Mouse (Mus musculus): ENCODE measurements around the gene Rwdd1. TPM values are rescaled to one million over a fixed set of nuclear protein-coding genes. Genes with fewer than 3 reads are reported as not detected.
"Not testable (repeated sequence)": the region's sequence is repeated elsewhere in the genome, so short reads cannot be mapped to it uniquely, and the experiment has no call there.

The Rwdd1 gene
- 100 to 1,000 TPM in 1 of 2 experiments, 10 to 100 TPM in 1; 89.7 to 101 TPM for total RNA-seq (2021)

DNA sequence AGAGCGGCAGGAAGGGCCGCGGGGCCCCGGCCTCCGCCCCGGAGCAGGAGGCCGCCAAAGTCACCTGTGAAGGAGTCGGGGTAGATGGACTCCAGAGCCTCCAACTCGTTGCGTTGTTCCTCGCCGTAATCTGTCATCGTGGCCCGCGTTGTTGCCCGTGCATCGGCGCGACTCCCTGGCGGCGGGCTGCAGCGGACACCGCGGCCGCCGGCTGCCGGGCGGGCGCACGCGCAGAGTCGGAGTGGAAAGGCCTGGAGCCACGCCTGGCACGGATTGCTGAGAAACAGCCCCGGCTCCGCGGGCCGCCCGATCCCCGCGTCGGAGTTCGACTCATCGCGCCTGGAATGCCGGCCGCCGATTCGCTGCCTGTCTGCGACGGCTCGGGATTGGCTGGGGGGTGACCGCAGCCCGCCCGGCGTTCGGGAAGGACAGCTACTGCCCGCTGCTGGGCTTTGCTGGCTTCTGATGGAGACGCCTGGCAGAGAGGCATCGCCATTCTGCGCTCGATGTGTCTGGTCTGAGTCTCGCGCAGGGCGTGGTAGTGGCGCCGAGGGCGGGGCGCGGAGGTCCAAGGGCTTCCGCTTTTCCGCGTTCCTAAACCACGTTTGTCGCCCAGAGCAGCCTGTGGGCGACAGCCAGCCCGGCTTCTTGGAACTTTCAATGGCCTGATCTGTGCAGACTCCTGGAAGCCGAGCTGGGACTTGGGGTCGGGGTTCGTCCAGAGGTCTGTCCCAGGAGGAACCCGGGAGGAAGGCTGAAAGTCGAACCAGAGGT lies at the start of gene Rwdd1:
Rwdd1 (minus strand) TSS at position 323 of the 774 bp plus-strand sequence.
- intact Hi-C loops (cut with DNase I), result loop anchor here (1.0 to 5.0 kb wide), 3 partner anchors 188 to 278 kb away; partner anchors contain the start of genes Dse, Tspyl1 and Tspyl4
- DNase-seq (ENCODE audit: low spot score in 2 of 2), result peak; percentile 98 to 99

- intact Hi-C loops (cut with DNase I), result no loop called here
- no peak for DNase-seq (ENCODE audit: low spot score in 2 of 2)
These were observed 47.2 kb upstream of the Rwdd1 start for GRCm38 (mm10) chr10:34066591-34066990.

- intact Hi-C loops (cut with DNase I), result no loop called here
- no peak for DNase-seq (ENCODE audit: low spot score in 2 of 2)
These were observed 34.6 kb upstream of the Rwdd1 start for GRCm38 (mm10) chr10:34053987-34054386.

DNA sequence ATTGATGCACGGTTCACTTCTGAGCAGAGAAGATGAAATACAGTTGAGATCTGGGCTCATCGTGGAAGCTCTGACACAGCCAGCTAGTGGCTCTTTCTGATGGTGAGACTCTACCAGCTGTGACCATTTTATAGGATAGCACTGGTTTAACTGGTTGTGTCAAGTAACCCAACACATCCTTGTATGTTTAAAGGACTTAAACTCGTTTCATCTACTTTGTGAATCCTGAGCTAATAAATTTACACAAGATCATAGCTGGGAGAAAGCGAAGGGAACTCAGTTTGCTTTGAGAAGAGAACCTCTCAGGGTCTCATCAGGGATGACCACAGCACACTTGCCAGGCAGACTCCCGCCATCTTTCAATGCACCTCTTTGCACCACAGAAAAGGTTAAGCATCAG lies 24.8 kb upstream of the Rwdd1 start, which contains the start of gene Calhm4:
Calhm4 (minus strand) TSS at position 101 of the 400 bp plus-strand sequence.
- no peak for DNase-seq (ENCODE audit: low spot score in 2 of 2)
- intact Hi-C loops (cut with DNase I), result no loop called here

DNA sequence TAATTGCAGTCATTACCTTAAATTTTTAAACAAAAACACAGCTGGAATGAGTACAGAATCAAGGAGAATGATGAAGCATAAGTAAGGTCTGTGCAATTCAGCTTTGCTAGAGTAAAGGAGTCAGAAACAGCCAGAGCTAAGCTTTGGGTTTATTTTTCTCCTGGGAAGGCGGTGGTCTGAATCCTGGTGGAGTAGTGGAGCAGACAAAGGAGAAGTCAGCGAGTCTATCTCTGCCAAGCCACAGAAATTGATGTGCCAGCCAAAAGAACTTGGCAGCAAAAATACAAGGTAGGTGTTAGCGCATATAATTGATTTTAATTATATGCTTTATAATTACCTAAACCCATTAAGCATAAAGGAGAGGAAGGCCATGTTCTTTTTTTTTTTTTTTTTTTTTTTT lies 18.0 kb upstream of the Rwdd1 start, which contains the start of gene Trappc3l:
Trappc3l (plus strand) TSS at position 197 of the 400 bp plus-strand sequence.
- no peak for DNase-seq (ENCODE audit: low spot score in 2 of 2)
- intact Hi-C loops (cut with DNase I), result loop anchor here (5.0 kb wide), 1 partner anchor 60 kb away; the partner anchor contains the start of gene Calhm5

GRCm38 (mm10) chr10:34036587-34036986 lies 17.2 kb upstream of the Rwdd1 start:
- peak in 1 of 2 experiments; percentile 61 for DNase-seq (ENCODE audit: low spot score in 2 of 2)
- intact Hi-C loops (cut with DNase I), result loop anchor here (1.0 to 5.0 kb wide), 3 partner anchors 61 to 292 kb away; partner anchors contain the start of gene Calhm5

DNA sequence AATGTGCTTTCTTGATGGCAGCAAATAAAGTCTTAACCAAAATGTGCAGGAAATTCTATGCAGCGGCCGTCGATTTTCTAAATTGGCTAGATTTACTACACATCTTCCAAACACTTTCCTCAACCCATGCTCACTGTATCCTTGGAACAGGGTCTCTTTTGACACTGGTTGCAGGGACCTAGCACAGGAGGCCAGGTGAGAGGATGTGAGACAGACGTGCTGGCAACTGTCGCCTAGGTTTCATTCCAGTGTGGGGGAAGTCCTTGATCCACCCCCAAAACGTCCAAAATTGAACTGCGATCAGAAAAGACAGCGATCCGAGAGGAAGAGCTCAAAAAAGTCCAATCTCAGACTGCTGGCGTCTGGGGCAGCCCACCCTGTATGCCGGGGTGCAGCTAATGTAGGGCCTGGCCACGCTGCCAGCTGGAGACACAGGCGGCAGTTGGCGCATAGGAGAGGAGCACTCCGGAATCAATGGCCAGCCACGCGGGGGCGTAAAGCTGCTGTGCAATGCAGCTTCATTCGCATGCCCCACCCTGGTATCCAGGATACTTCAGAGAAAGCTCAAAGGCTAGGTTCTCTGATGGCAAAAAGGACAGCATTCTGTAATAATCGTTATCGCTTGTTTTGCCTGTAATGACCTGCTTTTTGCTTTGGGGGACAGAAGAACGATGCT lies 14.3 kb upstream of the Rwdd1 start:
- DNase-seq (ENCODE audit: low spot score in 2 of 2), result peak; percentile 71 to 79
- intact Hi-C loops (cut with DNase I), result no loop called here

- no peak for DNase-seq (ENCODE audit: low spot score in 2 of 2)
- intact Hi-C loops (cut with DNase I), result no loop called here
These were observed 10.9 kb upstream of the Rwdd1 start for GRCm38 (mm10) chr10:34030322-34030721.

- DNase-seq (ENCODE audit: low spot score in 2 of 2), result peak in 1 of 2 experiments; percentile 27
- intact Hi-C loops (cut with DNase I), result loop anchor here (1.0 to 5.0 kb wide), 3 partner anchors 188 to 278 kb away; partner anchors contain the start of genes Dse, Tspyl1 and Tspyl4
These were observed 600 bp downstream of the Rwdd1 start for GRCm38 (mm10) chr10:34018746-34019301.

DNA sequence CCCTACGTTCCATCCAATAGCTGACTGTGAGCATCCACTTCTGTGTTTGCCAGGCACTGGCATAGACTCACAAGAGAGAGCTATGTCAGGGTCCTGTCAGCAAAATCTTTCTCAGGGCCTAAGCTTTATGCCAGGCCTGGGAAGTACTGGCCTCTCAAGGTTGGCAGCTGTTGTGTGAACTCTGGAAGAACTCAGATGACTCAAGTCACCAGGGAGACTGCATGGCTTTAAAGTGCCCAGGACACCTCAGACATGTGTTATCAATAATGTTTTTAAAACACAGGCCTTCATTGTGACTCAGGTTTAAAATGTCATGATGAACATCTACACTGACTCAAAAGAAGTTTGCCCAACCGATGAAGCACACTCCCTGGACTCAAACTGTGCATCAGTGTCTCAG lies 6.2 kb downstream of the Rwdd1 start:
- DNase-seq (ENCODE audit: low spot score in 2 of 2), result no peak

DNA sequence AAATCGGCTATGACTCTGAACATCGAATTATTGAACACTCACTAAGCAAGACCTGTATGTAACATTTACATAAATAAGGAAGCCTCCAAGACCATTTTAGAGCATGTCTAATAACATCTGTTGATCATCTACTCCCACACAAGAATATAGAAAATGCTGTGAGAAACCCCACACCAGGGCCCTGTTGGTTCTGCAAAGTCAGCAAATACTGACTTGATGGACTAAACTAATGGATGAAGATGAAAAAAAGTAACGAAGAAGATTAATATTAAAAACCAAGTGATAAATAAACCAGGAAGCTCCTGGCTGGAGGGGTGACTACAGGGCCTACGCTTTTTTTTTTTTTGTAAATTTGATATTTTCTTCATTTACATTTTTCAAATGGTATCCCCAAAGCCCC lies 6.8 kb downstream of the Rwdd1 start:
- no peak for DNase-seq (ENCODE audit: low spot score in 2 of 2)
- intact Hi-C loops (cut with DNase I), result no loop called here

More for the DNA sequence above, 6.2 kb downstream of the Rwdd1 start:
- intact Hi-C loops (cut with DNase I), result no loop called here

GRCm38 (mm10) chr10:33998397-33998796 lies 21.0 kb downstream of the Rwdd1 start:
- intact Hi-C loops (cut with DNase I), result no loop called here

GRCm38 (mm10) chr10:33996686-33997085 lies 22.7 kb downstream of the Rwdd1 start:
- intact Hi-C loops (cut with DNase I), result not testable (repeated sequence)
- peak in 1 of 2 experiments; percentile 15 for DNase-seq (ENCODE audit: low spot score in 2 of 2)

More at GRCm38 (mm10) chr10:33998397-33998796, 21.0 kb downstream of the Rwdd1 start:
- no peak for DNase-seq (ENCODE audit: low spot score in 2 of 2)

GRCm38 (mm10) chr10:33986771-33987170 lies 32.7 kb downstream of the Rwdd1 start:
- peak; percentile 78 to 85 for DNase-seq (ENCODE audit: low spot score in 2 of 2)
- intact Hi-C loops (cut with DNase I), result loop anchor here (2.0 kb wide), 1 partner anchor 340 kb away; no protein-coding TSS in a partner anchor

DNA sequence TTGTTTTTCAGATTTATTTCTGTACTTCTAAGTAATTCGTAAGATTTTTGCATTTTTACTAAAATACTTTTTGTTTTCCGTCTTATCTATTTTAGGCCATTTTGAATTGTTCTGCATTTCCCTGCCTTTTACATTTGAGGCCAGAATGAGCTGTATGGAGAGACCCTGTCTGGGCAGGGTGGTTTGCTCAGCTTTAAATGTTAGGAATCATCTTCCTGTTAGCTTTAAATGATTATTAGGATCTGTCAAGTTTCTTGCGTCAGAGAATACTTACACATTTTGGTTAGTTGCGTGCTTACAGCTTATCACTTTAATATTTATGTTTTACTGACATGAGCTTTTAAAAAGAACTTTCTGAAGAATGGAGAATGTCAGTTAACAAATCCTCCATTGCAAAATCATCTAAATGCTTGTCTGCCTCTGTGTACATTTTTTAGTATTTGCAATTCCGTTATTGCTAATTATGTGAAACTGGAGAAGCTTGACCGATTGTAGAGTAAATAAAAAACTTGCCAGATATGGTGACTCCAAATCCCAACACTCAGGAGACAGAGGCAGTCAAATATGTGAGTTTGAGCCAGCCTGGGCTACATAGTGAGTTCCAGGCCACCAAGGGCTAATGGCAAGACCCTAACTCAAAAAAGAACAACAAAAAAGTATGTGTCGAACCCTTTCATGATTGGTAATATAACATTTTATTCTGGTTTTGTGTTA lies 44.5 kb downstream of the Rwdd1 start:
- DNase-seq (ENCODE audit: low spot score in 2 of 2), result no peak
- intact Hi-C loops (cut with DNase I), result no loop called here

GRCm38 (mm10) chr10:33952509-33952908 lies 66.9 kb downstream of the Rwdd1 start:
- intact Hi-C loops (cut with DNase I), result no loop called here
- no peak for DNase-seq (ENCODE audit: low spot score in 2 of 2)

DNA sequence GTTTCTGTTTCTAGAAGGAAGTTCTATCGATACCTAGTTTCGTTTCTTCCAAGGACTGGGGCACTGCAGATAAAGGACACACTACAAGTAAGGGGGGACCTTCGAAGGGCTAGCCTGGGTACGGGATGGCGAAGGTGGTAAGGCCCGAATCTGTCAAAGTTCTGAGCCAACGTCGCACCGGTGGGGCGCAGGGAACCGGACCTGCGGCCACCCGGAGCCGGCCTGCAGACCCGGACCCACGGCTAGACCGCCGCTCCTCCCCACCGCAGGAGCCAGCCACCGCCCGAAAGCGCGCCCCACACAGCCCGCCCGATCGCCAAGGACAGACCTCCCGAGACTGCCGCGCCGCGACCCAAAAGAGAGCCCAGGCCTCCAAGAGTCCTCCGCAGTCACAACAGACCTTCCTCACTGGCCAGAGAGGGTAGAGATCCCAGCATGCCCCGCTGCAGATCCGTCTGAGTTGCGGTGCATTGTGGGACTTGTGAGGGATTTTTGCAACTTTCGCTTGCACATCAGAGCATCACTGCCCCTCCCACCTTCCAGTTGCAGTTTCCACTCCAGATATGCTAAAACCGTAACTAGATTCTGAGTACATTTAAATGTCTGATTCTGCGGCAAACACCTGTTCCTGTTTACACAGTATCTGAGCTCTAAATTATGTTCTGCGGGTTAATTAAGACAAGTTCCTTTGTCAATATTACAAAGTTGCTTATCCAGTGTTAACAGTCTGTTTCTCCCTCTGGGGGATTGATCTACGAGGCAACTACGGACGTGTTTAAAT lies 68.4 kb downstream of the Rwdd1 start, which contains the start of gene Zup1:
Zup1 (minus strand) TSS at position 467 of the 781 bp plus-strand sequence.
- peak; percentile 83 to 93 for DNase-seq (ENCODE audit: low spot score in 2 of 2)
- intact Hi-C loops (cut with DNase I), result no loop called here

Data from left cerebral cortex, postnatal 25 days (tissue).